Mouse (Mus musculus): ENCODE measurements around the gene Adamts5. TPM values are rescaled to one million over a fixed set of nuclear protein-coding genes. Genes with fewer than 3 reads are reported as not detected.
A peak's percentile ranks its signal among the peaks of the same experiment; 100 is the strongest.

Adamts5 gene
- total RNA-seq (2021), result 1 to 10 TPM; 2.0 to 2.5 TPM

DNA sequence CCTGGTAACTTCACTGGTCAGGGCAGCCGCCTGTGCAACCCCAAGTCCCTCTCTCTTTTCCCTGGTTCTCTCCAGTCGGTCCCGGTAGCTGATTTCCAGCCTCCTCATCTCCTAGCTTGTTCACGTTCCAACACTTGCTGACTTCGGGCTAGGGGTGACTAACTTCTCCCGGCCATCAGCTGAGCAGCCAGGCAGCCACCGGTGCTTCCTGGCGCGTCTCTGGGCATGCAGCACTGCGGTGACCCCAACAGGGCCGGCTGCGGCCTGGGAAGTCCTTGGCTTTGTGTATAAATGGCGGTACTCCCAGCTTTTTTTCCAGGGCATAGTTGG lies at the start of gene Adamts5:
TSS of gene Adamts5 (minus strand) at position 248 of the 330 bp plus-strand sequence.
- peak; percentile 8 for DNase-seq
- intact Hi-C loops (cut with DNase I), result no loop called here

- no peak for DNase-seq
- intact Hi-C loops (cut with DNase I), result no loop called here
Observed at GRCm38 (mm10) chr16:85950356-85950755, 48.7 kb upstream of the Adamts5 start.

DNA sequence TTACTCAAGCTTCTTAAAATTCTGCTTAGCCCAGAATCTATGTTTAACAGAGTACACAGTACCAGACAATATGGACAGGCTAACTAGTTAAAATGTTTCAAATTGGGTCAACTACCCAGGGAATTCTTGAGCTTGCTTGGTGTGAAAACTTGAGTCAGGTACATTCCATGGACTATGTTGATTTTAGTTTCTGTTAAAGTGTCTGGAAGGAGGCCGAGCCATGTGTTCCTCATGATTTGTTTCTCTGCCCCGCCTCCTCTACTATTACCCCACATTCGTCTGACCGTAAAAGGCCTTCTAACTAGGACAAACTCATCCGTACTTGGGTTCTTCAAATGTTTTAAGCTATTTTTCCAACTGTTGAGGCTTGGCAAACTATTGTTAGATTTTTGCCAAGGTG lies 24.4 kb upstream of the Adamts5 start:
- intact Hi-C loops (cut with DNase I), result no loop called here
- no peak for DNase-seq

GRCm38 (mm10) chr16:85922454-85922853 lies 20.8 kb upstream of the Adamts5 start:
- intact Hi-C loops (cut with DNase I), result no loop called here
- DNase-seq, result no peak

DNA sequence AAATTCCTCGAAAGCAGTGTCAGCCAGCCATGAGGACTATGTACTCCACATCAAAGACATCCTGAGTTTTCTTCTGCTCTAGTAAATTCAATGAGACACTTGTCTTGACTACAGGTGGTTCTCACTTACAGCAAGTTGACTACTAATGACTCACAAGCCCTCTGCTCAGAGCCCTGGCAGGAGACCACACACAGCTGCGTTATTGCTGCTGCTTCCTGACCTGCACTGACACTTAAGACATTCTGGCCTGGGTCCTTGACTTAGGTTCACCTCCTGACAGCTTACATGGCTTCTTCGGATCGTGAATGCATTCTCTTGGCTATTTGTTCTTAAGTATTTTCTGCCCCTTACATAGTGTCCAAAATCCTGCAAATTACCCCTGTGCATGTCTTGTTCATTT lies 18.5 kb upstream of the Adamts5 start:
- DNase-seq, result no peak
- intact Hi-C loops (cut with DNase I), result no loop called here

- intact Hi-C loops (cut with DNase I), result no loop called here
- DNase-seq, result peak; percentile 52
Observed at GRCm38 (mm10) chr16:85900702-85901580, 687 bp downstream of the Adamts5 start.

DNA sequence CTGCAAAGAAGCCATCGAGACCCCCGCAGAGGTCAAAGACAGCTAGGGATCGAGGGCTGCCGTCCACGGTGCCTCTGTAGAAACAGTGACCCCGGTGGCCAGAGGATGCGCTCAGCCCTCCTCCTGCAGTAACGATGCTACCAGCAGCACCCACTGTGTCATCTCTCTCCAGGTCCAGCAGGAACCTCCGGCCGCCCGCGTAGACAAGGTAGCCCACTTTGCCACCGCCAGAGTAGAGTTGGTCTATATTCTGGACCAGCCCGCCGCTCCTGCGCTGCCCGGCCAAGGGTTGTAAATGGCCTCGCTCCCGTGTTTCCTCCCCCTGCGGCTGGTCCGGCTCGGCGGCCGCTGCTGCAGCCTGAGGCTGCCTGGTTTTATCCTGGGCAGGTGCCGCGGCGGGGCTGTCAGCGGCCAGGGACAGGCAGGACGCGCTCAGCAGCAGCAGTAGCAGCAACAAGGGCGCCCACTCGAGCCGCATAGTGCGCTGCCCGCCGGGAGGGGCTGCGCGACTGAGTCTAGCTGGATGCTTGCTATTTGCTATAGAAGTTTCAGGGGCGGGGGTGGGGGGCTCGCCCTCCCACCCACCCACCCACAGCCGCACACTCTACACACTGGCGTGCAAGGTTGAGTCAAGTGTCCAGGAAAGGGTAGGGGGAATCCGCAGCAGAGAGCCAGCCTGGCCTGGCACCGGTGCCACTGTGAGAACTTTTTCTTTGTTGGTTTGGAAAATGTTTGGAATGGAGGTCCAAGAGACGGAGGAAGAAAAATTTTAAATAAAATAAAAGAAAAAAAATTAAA lies 1.6 kb downstream of the Adamts5 start:
- intact Hi-C loops (cut with DNase I), result no loop called here
- peak; percentile 36 for DNase-seq

DNA sequence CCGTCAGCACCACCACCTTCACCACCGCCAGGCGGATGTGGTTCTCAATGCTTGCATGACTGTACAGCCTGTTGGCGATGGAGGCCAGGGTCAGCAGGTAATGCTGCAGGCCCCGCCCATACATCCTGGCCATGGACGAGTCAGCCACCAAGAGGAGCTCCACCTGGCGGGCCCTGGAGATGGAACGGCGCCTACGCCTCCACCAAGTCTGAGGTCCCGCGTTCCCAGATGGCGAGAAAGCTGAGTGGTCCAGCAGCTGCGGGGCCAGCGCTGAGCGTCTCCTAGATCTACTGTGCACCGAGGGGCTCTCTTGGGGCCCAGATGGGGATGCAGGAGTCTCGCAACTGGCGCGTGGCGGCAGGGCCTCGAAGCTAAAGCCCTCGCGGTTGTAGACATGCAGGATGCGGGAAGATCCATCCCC lies 2.3 kb downstream of the Adamts5 start:
- intact Hi-C loops (cut with DNase I), result no loop called here

GRCm38 (mm10) chr16:85898816-85899215 lies 2.8 kb downstream of the Adamts5 start:
- intact Hi-C loops (cut with DNase I), result no loop called here
- no peak for DNase-seq

More for the DNA sequence above, 2.3 kb downstream of the Adamts5 start:
- DNase-seq, result peak; percentile 45

DNA sequence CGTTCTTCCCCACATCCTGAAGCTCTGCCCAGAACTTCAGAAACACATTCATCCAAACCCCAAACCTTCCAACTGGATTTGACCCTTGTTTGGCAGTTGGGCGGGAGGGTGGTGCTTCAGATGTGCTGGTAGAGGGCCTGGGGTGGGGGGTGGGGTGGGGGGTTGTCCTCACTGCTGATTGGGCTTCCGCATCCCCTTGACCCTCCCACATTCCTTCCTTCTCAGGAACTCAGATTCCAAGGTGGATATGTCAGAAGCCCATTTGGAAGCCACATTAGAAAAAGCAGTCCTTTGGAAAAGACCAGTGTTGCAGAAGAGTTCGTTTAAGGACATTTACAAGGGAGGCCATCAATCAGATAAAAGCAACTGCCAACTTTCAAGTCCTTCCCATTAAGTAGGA lies 3.2 kb downstream of the Adamts5 start:
- DNase-seq, result no peak
- intact Hi-C loops (cut with DNase I), result no loop called here

- intact Hi-C loops (cut with DNase I), result no loop called here
- no peak for DNase-seq
Observed at GRCm38 (mm10) chr16:85897854-85898253, 3.8 kb downstream of the Adamts5 start.

GRCm38 (mm10) chr16:85895948-85896347 lies 5.7 kb downstream of the Adamts5 start:
- DNase-seq, result no peak
- intact Hi-C loops (cut with DNase I), result no loop called here

DNA sequence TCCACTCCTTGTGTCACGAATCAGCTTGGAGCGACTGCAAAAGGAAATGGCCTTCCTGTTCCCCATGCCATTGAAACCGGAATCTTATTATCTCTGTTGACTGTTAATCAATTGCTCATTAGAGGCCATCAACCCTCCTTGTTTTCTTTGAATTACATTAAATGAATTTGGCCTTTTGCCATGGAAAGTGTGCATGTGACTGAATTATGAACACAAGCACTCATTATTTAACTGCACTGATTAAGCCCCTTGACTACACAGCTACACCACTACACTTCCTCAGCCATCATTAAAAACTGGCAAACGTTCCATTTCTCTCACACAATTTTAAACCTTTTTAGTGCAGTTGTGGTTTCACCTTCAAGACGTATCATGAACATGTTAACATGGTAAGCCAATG lies 11.8 kb downstream of the Adamts5 start:
- intact Hi-C loops (cut with DNase I), result no loop called here
- DNase-seq, result no peak

DNA sequence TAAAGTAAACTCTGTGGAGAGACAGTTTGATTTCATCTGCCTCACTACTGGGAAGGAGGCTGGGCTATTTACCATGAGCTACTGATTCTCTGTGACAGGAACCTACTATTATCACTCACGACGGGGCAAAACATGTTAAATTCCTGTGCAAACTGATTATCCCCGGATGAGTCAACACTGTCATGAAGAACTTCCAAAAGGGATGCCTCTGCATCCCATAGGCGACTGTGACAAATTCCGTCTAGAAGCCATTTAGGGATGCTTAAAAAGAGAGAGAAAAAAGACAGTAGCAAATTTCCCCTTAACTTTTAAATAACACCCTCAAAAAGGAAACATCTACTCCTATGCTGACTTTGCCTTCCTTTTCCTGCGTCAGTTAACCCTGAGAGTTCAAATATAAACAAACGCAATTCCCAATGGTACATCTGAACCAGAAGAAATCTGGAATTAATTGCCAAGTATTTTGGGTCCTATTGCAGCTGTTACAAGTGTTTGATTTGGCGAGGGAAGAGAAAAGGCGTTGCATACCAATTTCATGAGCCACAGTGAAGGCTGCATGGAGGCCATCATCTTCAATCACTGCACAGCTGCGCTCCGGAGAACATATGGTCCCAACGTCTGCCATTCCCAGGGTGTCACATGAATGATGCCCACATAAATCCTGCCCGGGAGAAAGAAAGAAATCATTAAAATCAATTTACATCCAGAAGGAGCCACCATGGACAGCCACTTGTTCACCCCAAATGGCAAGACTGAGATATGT lies 14.2 kb downstream of the Adamts5 start:
- intact Hi-C loops (cut with DNase I), result no loop called here
- DNase-seq, result peak; percentile 70

DNA sequence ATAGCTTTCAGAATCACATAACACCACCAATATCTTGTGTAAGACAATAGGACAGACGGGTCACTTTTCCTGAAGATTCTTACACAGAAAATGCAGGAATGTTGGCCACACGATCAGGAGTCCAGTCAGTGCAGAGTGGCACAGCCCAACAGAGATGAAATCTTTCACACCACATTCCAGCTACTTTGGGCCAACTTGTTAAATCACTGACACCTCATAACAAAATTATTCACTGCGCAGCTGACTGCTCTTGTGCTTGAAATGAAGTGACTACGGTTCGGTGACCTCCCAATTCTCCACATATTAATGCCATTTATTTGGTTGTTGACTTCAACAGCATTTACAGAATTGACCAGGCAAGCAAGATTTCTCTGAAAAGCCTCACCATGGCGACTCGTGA lies 22.6 kb downstream of the Adamts5 start:
- intact Hi-C loops (cut with DNase I), result no loop called here

DNA sequence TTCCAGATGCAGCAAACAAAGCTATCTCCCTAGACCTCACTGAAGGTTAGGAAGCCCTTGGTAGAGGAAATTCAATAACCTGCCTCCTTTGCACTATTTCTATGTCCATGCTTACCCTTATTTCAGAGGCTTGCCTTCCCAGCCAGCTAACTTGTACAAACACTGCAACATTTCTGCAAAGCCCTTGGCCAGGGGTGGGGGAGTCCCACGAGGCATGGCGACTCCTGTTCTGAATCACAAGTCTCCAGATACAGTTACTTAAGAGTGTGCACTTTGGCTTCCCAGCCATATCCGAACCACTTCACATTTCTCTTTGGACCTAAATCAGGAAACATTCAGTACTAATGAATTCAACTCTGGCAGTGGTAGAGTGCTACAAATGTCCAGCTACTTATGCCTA lies 27.5 kb downstream of the Adamts5 start:
- intact Hi-C loops (cut with DNase I), result no loop called here
- no peak for DNase-seq

More for the DNA sequence above, 22.6 kb downstream of the Adamts5 start:
- no peak for DNase-seq

DNA sequence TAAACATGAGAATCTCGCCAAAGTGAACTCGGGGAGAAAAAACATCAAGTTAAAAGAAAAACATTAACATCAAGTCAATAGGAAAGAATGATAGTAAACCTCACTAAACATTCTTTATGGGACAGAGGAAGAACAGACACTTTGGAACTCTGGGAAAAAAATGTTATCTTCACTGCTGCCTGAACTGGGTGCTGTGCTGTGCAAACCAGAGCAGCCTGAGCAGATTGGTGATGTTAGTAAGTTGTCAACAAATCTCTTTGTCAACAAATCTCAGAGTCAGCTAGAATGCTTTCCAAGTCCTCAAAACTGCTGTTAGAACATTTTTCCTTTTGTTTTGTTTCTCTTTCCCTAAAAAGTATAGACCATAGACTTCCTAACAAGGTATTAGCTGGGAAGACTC lies 29.7 kb downstream of the Adamts5 start:
- no peak for DNase-seq
- intact Hi-C loops (cut with DNase I), result no loop called here

- intact Hi-C loops (cut with DNase I), result no loop called here
- DNase-seq, result no peak
Observed at GRCm38 (mm10) chr16:85871248-85871647, 30.4 kb downstream of the Adamts5 start.

DNA sequence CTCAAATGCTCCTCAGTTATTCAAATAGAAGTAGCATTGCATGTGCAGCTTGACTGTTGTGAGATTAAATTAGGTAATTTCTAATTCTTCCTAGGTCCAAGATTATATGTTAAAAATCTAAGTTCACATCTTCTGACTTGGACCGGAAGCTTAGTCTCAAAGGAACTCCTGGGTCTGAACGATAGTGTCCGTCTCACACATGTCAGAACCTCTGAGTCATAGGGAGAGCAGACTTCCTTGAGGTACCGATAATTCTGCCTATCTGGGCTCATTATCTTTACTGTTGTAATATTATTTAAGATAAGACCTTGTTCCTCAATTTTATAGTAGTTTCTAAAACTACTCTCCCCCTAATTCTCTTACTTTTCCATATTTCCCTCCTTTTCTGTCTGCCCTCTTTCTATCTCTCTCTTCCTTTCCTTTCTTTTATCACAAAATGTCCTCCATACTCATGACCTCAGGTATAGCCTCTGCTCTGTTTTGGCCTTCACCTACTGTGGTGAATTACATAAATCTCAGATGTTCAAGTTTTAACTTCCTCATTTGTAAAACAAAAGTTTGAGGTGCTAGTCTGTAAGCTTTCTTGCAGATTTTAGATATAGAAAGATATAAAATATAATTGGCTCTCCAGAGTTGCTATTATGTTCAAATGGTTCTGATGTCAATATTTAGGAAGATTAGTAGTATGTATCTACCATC lies 36.8 kb downstream of the Adamts5 start:
- intact Hi-C loops (cut with DNase I), result no loop called here
- no peak for DNase-seq

- no peak for DNase-seq
- intact Hi-C loops (cut with DNase I), result no loop called here
Observed at GRCm38 (mm10) chr16:85854505-85854904, 47.1 kb downstream of the Adamts5 start.

DNA sequence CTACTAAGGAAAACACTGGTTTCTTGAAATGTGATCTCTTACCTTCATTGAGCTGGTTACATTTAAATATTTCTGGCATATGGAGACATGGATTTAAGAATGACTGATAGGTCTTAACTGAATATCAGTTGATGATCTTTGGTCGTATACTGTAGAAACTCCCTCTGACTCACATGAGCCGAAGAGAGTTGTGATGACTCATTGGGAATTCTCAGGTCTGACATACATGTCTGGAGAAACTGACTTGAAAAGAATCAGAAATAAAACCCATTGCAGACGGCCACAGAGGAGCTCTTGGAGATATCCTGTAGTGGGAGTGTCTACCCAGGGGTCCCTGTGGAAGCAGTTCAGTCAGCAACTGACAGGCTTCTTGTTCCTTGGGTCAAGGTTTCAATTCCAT lies 74.6 kb downstream of the Adamts5 start:
- DNase-seq, result no peak
- intact Hi-C loops (cut with DNase I), result no loop called here

Data from left cerebral cortex, postnatal 4 days (tissue).